Mouse (Mus musculus) cerebellum, adult 2 months (tissue): ENCODE results near the gene Tsc22d2.

Experiments
- CTCF ChIP-seq: fragments of 200-500 bp; IDR thresholded peaks from 2 replicates; pipeline ENCODE4 v1.5.1; 2011; ENCODE audit warnings: low read depth, mild to moderate bottlenecking, control low read depth, low read length, moderate library complexity, borderline replicate concordance; ENCODE audit not compliant: insufficient read depth
- POLR2A ChIP-seq: fragments of 200-500 bp; IDR thresholded peaks from 2 replicates; pipeline ENCODE4 v1.6.1; 2011; ENCODE audit warnings: low read length, control low read depth, borderline replicate concordance; ENCODE audit not compliant: insufficient read depth

DNA sequence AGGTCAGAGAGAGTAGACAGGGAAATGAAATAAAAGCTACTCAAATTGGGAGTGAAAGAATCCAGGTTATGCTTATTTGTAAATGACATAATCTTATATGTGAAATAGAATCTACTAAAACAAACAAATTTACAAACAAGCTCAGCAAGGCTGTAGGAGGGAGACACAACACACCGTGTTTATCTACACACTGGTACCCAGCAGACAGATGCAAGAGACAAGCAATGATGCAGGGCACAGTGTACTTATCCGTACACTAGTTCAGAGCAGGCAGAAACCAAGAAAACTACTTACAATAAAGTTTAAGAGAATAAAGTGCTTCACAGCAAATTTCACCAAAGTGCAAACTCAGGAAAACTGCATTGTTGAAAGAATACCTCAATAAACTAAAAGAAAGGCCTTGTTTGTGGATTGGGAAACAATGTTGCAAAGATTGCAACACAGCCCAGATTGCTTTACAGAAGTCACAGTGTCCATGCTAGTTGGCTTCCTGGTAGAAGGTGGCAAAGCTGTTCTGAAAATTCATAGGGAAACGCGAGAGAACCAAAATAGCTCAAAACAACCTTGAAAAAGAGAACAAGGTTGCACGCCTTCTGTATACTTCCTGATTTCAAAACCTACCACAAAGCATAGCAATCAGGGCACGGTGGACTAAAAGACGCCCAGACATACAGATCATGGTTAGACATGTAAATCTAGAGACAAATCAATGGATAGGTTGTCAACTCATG is 93.7 kb downstream of the Tsc22d2 start:
- TF ChIP-seq POLR2A (no peak), CTCF (no peak)
